Mouse (Mus musculus): ENCODE measurements around the gene Kdm4d. TPM values are rescaled to one million over a fixed set of nuclear protein-coding genes. Genes with fewer than 3 reads are reported as not detected.
"Not testable (repeated sequence)": the region's sequence is repeated elsewhere in the genome, so short reads cannot be mapped to it uniquely, and the experiment has no call there.

Kdm4d gene
- polyA plus RNA-seq, 1 experiment, result not detected

GRCm38 (mm10) chr9:14456320-14456719 lies 44.0 kb downstream of the Kdm4d start:
- TF ChIP-seq POLR2A (IDR thresholded peaks at IDR 0.05; ENCODE audit: insufficient read depth, low read depth, low read length), result no peak
- TF ChIP-seq CTCF (IDR thresholded peaks at IDR 0.05; ENCODE audit: insufficient read depth, low read depth, low read length), result no peak
- 86% methylated on average over 3 of the region's 3 CpGs for WGBS
- no peak overlapping the region for H3K4me3 ChIP-seq (ENCODE audit: insufficient read depth, low read depth, low read length)

GRCm38 (mm10) chr9:14451120-14451519 lies 49.2 kb downstream of the Kdm4d start:
- not testable (repeated sequence) for H3K4me3 ChIP-seq (ENCODE audit: insufficient read depth, low read depth, low read length); H3K27ac ChIP-seq (ENCODE audit: insufficient read depth, low read depth, low read length); H3K4me1 ChIP-seq (ENCODE audit: control insufficient read depth, insufficient read depth, low read length)
- 69% methylated on average over 8 of the region's 8 CpGs for WGBS

More at GRCm38 (mm10) chr9:14456320-14456719, 44.0 kb downstream of the Kdm4d start:
- Histone ChIP-seq H3K4me1 (ENCODE audit: control insufficient read depth, insufficient read depth, low read length) (no peaks in the 10 kb centered on the region), H3K27ac (ENCODE audit: insufficient read depth, low read depth, low read length) (no peak overlapping the region)

- H3K4me1 ChIP-seq (ENCODE audit: control insufficient read depth, insufficient read depth, low read length); H3K27ac ChIP-seq (ENCODE audit: insufficient read depth, low read depth, low read length); H3K4me3 ChIP-seq (ENCODE audit: insufficient read depth, low read depth, low read length): not testable (repeated sequence)
- 98% methylated on average over 2 of the region's 2 CpGs for WGBS
Measured at GRCm38 (mm10) chr9:14447086-14447485, 53.2 kb downstream of the Kdm4d start.

- no peaks in the 10 kb centered on the region for H3K4me1 ChIP-seq (ENCODE audit: control insufficient read depth, insufficient read depth, low read length)
- TF ChIP-seq POLR2A (IDR thresholded peaks at IDR 0.05; ENCODE audit: insufficient read depth, low read depth, low read length) (no peak), CTCF (IDR thresholded peaks at IDR 0.05; ENCODE audit: insufficient read depth, low read depth, low read length) (no peak)
- 82% methylated on average over 1 of the region's 1 CpGs for WGBS
- H3K27ac ChIP-seq (ENCODE audit: insufficient read depth, low read depth, low read length), result no peak overlapping the region
- H3K4me3 ChIP-seq (ENCODE audit: insufficient read depth, low read depth, low read length), result no peak overlapping the region
Measured at GRCm38 (mm10) chr9:14440347-14440746, 59.9 kb downstream of the Kdm4d start.

- Histone ChIP-seq H3K4me1 (ENCODE audit: control insufficient read depth, insufficient read depth, low read length) (no peaks in the 10 kb centered on the region), H3K4me3 (ENCODE audit: insufficient read depth, low read depth, low read length) (no peak overlapping the region), H3K27ac (ENCODE audit: insufficient read depth, low read depth, low read length) (no peak overlapping the region)
- 71% methylated on average over 11 of the region's 11 CpGs for WGBS
- no peak for TF ChIP-seq POLR2A (IDR thresholded peaks at IDR 0.05; ENCODE audit: insufficient read depth, low read depth, low read length)
- TF ChIP-seq CTCF (IDR thresholded peaks at IDR 0.05; ENCODE audit: insufficient read depth, low read depth, low read length), result no peak
Measured at GRCm38 (mm10) chr9:14433252-14433939, 66.9 kb downstream of the Kdm4d start.

Other genes with a start within 250 kb of the Kdm4d start
- gene Sesn3, start 225.4 kb downstream of the Kdm4d start, polyA plus RNA-seq (2012; ENCODE audit: insufficient read depth, insufficient read length, low replicate concordance, missing spikeins), result 243 TPM in 1 of 2 replicates, not detected in the other
- gene Endod1, start 119.0 kb downstream of the Kdm4d start, polyA plus RNA-seq (2012; ENCODE audit: insufficient read depth, insufficient read length, low replicate concordance, missing spikeins), result not detected in 2 replicates
- gene Cwc15, start 135 bp upstream of the Kdm4d start, polyA plus RNA-seq (2012; ENCODE audit: insufficient read depth, insufficient read length, low replicate concordance, missing spikeins), result not detected in 2 replicates
- gene Amotl1, start 144.6 kb upstream of the Kdm4d start, polyA plus RNA-seq (2012; ENCODE audit: insufficient read depth, insufficient read length, low replicate concordance, missing spikeins), result 84.9 TPM in 1 of 2 replicates, not detected in the other
- not detected in 2 replicates for gene Piwil4, start 240.3 kb upstream of the Kdm4d start, polyA plus RNA-seq (2012; ENCODE audit: insufficient read depth, insufficient read length, low replicate concordance, missing spikeins)